Mouse (Mus musculus): ENCODE data around the gene Vpreb2.

DNA sequence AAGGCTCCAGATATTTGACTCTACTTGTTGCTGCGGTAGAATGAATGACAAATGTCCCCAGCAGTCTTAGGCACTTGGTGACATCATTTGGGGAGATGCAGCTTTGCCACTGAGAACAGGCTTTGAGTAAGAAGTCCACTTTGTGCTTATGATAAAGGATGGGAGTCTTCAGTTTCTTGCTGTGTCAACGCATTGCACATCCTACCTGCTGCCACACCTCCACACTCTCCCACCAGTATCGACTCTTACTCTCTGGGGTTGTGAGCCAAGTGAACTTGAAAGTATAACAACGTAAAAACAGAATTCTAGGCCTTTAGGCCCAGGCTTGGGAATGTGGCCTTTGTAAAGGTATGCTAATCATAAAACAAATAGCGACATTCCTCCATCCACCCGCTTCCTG lies 30.9 kb downstream of the Vpreb2 start:
- TF ChIP-seq POLR2A (IDR thresholded peaks at IDR 0.05; ENCODE audit: low read depth, low read length) (no peak), CTCF (conservative IDR thresholded peaks at IDR 0.05; ENCODE audit: insufficient read depth, insufficient read length, low read depth, low read length) (no peak)

Data from kidney, adult 2 months (tissue).